Mouse (Mus musculus) midbrain, embryonic 12.5 days (tissue): ENCODE measurements at regions not wholly inside any gene's neighbourhood (a gene's known extent, or its start where the extent isn't known, plus 50 kb on each side); places are given as distances from the start of the nearest gene placed in this dataset.

Experiments
- ATAC-seq: fragments of 200-750 bp; cut with Nextera tagmentation; 2 replicates; pipeline ENCODE4 v1.8.0; 2017; ENCODE audit warnings: low read depth, moderate TSS enrichment, moderate library complexity; ENCODE audit not compliant: low FRiP score
- H3K27ac ChIP-seq: fragments of 300-500 bp; sonication (generic); replicated peaks from 2 replicates; pipeline ENCODE4 v1.5.1; 2016; ENCODE audit warnings: mild to moderate bottlenecking
- H3K27me3 ChIP-seq: fragments of 300-500 bp; sonication (generic); 2 replicates; pipeline ENCODE4 v1.6.1; 2016; ENCODE audit warnings: mild to moderate bottlenecking
- H3K36me3 ChIP-seq: fragments of 300-500 bp; sonication (generic); 2 replicates; pipeline ENCODE4 v1.6.1; 2016
- H3K4me1 ChIP-seq: fragments of 300-500 bp; sonication (generic); 2 replicates; pipeline ENCODE4 v1.6.1; 2016
- H3K4me2 ChIP-seq: fragments of 300-500 bp; sonication (generic); replicated peaks from 2 replicates; pipeline ENCODE4 v1.6.1; 2016; ENCODE audit warnings: mild to moderate bottlenecking, moderate library complexity
- H3K4me3 ChIP-seq: fragments of 300-500 bp; sonication (generic); 2 replicates; pipeline ENCODE4 v1.5.1; 2016; ENCODE audit warnings: mild to moderate bottlenecking
- H3K9ac ChIP-seq: fragments of 300-500 bp; sonication (generic); replicated peaks from 2 replicates; pipeline ENCODE4 v1.6.1; 2016; ENCODE audit warnings: mild to moderate bottlenecking, moderate library complexity
- H3K9me3 ChIP-seq: fragments of 300-500 bp; sonication (generic); 2 replicates; pipeline ENCODE4 v1.6.1; 2016; ENCODE audit warnings: mild to moderate bottlenecking
- WGBS: fragments of 180-500 bp; shearing (Covaris S2); methylation state at CpG from one replicate; pipeline ENCODE4 v1.1.7; 2016; 5-methylcytosine and 5-hydroxymethylcytosine counted together

GRCm38 (mm10) chr4:51748404-51749064 is 532.1 kb downstream of the Cylc2 start:
- H3K27ac ChIP-seq, result no peak overlapping the region
- H3K4me3 ChIP-seq, result no peak overlapping the region
- H3K9ac ChIP-seq, result no peak overlapping the region
- 0 out of 2 replicates have a peak, but pooled peaks have one; percentile 31 for ATAC-seq
- H3K36me3 ChIP-seq, result no peaks in the 10 kb centered on the region
- H3K9me3 ChIP-seq, result no peaks in the 10 kb centered on the region
- no peaks in the 10 kb centered on the region for H3K4me1 ChIP-seq
- WGBS, result 7% methylated on average over 2 of the region's 2 CpGs
- H3K27me3 ChIP-seq, result no peaks in the 10 kb centered on the region
- H3K4me2 ChIP-seq, result no peak overlapping the region

- ATAC-seq, result peak; percentile 89
- no peaks in the 10 kb centered on the region for H3K27me3 ChIP-seq
- H3K4me3 ChIP-seq, result no peak overlapping the region
- H3K4me2 ChIP-seq, result no peak overlapping the region
- H3K9me3 ChIP-seq, result no peaks in the 10 kb centered on the region
- H3K27ac ChIP-seq, result no peak overlapping the region
- WGBS, result 25% methylated on average over 3 of the region's 3 CpGs
- no peak overlapping the region for H3K9ac ChIP-seq
- H3K4me1 ChIP-seq, result no peaks in the 10 kb centered on the region
- H3K36me3 ChIP-seq, result no peaks in the 10 kb centered on the region
These were observed 532.7 kb downstream of the Cylc2 start for GRCm38 (mm10) chr4:51749153-51749552.
